Mouse (Mus musculus) stomach, postnatal 0 days (tissue): ENCODE results near the gene Grcc10. TPM values are rescaled to one million over a fixed set of nuclear protein-coding genes. Genes with fewer than 3 reads are reported as not detected.

Source experiments
- ATAC-seq: fragments of 200-750 bp; cut with Nextera tagmentation; 2 replicates; pipeline ENCODE4 v1.8.0; 2017; ENCODE audit not compliant: low FRiP score, low TSS enrichment
- DNase-seq: peaks from one replicate; pipeline ENCODE4 v3.0.0-alpha.2; 2016; ENCODE audit warnings: low spot score
- H3K27ac ChIP-seq: fragments of 300-500 bp; sonication (generic); replicated peaks from 2 replicates; pipeline ENCODE4 v1.5.1; 2014; ENCODE audit warnings: mild to moderate bottlenecking, control low read depth
- H3K27me3 ChIP-seq: fragments of 300-500 bp; sonication (generic); 2 replicates; pipeline ENCODE4 v1.6.1; 2014; ENCODE audit warnings: low read length; ENCODE audit not compliant: control insufficient read depth, insufficient read depth
- H3K36me3 ChIP-seq: fragments of 300-500 bp; sonication (generic); 2 replicates; pipeline ENCODE4 v1.6.1; 2014; ENCODE audit warnings: low read length, mixed read lengths; ENCODE audit not compliant: control insufficient read depth, insufficient read depth
- H3K4me1 ChIP-seq: fragments of 300-500 bp; sonication (generic); replicated peaks from 2 replicates; pipeline ENCODE4 v1.6.1; 2014; ENCODE audit warnings: antibody characterized with exemption; ENCODE audit not compliant: control insufficient read depth, insufficient read depth
- H3K4me2 ChIP-seq: fragments of 300-500 bp; sonication (generic); replicated peaks from 2 replicates; pipeline ENCODE4 v1.6.1; 2014; ENCODE audit warnings: low read depth, mild to moderate bottlenecking, control low read depth, moderate library complexity
- H3K4me3 ChIP-seq: fragments of 300-500 bp; sonication (generic); 2 replicates; pipeline ENCODE4 v1.5.1; 2014; ENCODE audit warnings: low read depth, low read length, control low read depth
- H3K9ac ChIP-seq: fragments of 300-500 bp; sonication (generic); 2 replicates; pipeline ENCODE4 v1.6.1; 2014; ENCODE audit warnings: mild to moderate bottlenecking, low read length, control low read depth, mixed read lengths
- H3K9me3 ChIP-seq: fragments of 300-500 bp; sonication (generic); 2 replicates; pipeline ENCODE4 v1.6.1; 2016; ENCODE audit warnings: low read length; ENCODE audit not compliant: control insufficient read depth
- CTCF ChIP-seq: IDR thresholded peaks from 2 replicates; pipeline ENCODE4 v1.5.1; 2016; ENCODE audit warnings: antibody characterized with exemption, low read depth, mild to moderate bottlenecking, moderate library complexity
- EP300 ChIP-seq: optimal IDR thresholded peaks from 2 replicates; pipeline ENCODE3; 2016; ENCODE audit warnings: antibody characterized with exemption
- WGBS: fragments of 180-500 bp; shearing (Covaris S2); extraction: QIAGEN DNeasy Blood & Tissue Kit; methylation state at CpG from one replicate; pipeline ENCODE4 v1.1.7; 2014; 5-methylcytosine and 5-hydroxymethylcytosine counted together
- polyA plus RNA-seq: library from polyadenylated mRNA; unstranded; fragments of >200 nt; fragmentation: Nextera tagmentation; extraction: Ambion mirVana; gene quantifications from 2 replicates; pipeline ENCODE4 v1.2.1, GENCODE M21; 2015

Grcc10 gene
- polyA plus RNA-seq = 292 and 310 TPM in 2 replicates

- Histone ChIP-seq H3K9ac (peak within 1 kb of the TSS; percentile 78), H3K9me3 (no peaks in the 10 kb centered on the region), H3K27me3 (no peaks in the 10 kb centered on the region), H3K4me1 (peaks cover 3% of the 10 kb centered on the region; the same call in 1 of the 2 replicates), H3K27ac (peak within 1 kb of the TSS; percentile 98), H3K4me2 (peak within 1 kb of the TSS; percentile 92), H3K4me3 (peak within 1 kb of the TSS; percentile 54), H3K36me3 (peaks cover 11% of the 10 kb centered on the region)
- no peak for TF ChIP-seq CTCF
- TF ChIP-seq EP300 = peak; percentile 68
- ATAC-seq (peak; percentile 71), DNase-seq (peak; percentile 88)
- under 1% methylated on average over 41 of the region's 41 CpGs for WGBS
Measured at GRCm38 (mm10) chr6:124740888-124741761, at the start of gene Grcc10. Gene Grcc10, minus strand, starts transcription at chr6:124741374.

GRCm38 (mm10) chr6:124790121-124790520, 48.9 kb upstream of the Grcc10 start:
- ATAC-seq (peak; percentile 58; the same call in 1 of the 2 replicates), DNase-seq (no peak)
- Histone ChIP-seq H3K4me1 (no peaks in the 10 kb centered on the region), H3K27ac (no peak overlapping the region), H3K36me3 (no peaks in the 10 kb centered on the region), H3K9me3 (no peaks in the 10 kb centered on the region), H3K27me3 (no peaks in the 10 kb centered on the region), H3K4me3 (no peak overlapping the region), H3K9ac (no peak overlapping the region), H3K4me2 (no peak overlapping the region)
- WGBS = 45% methylated on average over 4 of the region's 4 CpGs
- TF ChIP-seq CTCF (no peak), EP300 (no peak)

GRCm38 (mm10) chr6:124789519-124789918, 48.3 kb upstream of the Grcc10 start:
- no peak overlapping the region for H3K27ac ChIP-seq
- no peaks in the 10 kb centered on the region for H3K36me3 ChIP-seq
- no peaks in the 10 kb centered on the region for H3K9me3 ChIP-seq
- no peak overlapping the region for H3K9ac ChIP-seq
- no peak overlapping the region for H3K4me3 ChIP-seq
- 82% methylated on average over 4 of the region's 4 CpGs for WGBS
- H3K4me2 ChIP-seq = no peak overlapping the region
- no peaks in the 10 kb centered on the region for H3K27me3 ChIP-seq
- TF ChIP-seq EP300 (no peak), CTCF (no peak)
- peak; percentile 49; the same call in 1 of the 2 replicates for ATAC-seq
- peak; percentile 15 for DNase-seq
- no peaks in the 10 kb centered on the region for H3K4me1 ChIP-seq

GRCm38 (mm10) chr6:124787722-124788121, 46.5 kb upstream of the Grcc10 start:
- 74% methylated on average over 10 of the region's 10 CpGs for WGBS
- ATAC-seq (no peak), DNase-seq (no peak)
- Histone ChIP-seq H3K27me3 (no peaks in the 10 kb centered on the region), H3K36me3 (no peaks in the 10 kb centered on the region), H3K4me1 (no peaks in the 10 kb centered on the region), H3K4me3 (no peak overlapping the region), H3K27ac (no peak overlapping the region), H3K9ac (no peak overlapping the region), H3K9me3 (no peaks in the 10 kb centered on the region), H3K4me2 (no peak overlapping the region)
- no peak for TF ChIP-seq EP300
- no peak for TF ChIP-seq CTCF

GRCm38 (mm10) chr6:124786756-124787420, 45.7 kb upstream of the Grcc10 start:
- Histone ChIP-seq H3K36me3 (no peaks in the 10 kb centered on the region), H3K27ac (no peak overlapping the region), H3K9ac (no peak overlapping the region), H3K4me3 (no peak overlapping the region), H3K9me3 (no peaks in the 10 kb centered on the region), H3K4me2 (no peak overlapping the region), H3K4me1 (no peaks in the 10 kb centered on the region), H3K27me3 (no peaks in the 10 kb centered on the region)
- TF ChIP-seq CTCF = no peak
- no peak for TF ChIP-seq EP300
- DNase-seq (no peak), ATAC-seq (no peak)
- 54% methylated on average over 8 of the region's 8 CpGs for WGBS

GRCm38 (mm10) chr6:124782436-124782835, 41.3 kb upstream of the Grcc10 start:
- no peak for TF ChIP-seq EP300
- TF ChIP-seq CTCF = no peak
- ATAC-seq (peak; percentile 22; the same call in 1 of the 2 replicates), DNase-seq (no peak)
- no peak overlapping the region for H3K27ac ChIP-seq
- 16% methylated on average over 6 of the region's 6 CpGs for WGBS
- H3K9me3 ChIP-seq = no peaks in the 10 kb centered on the region
- H3K4me1 ChIP-seq = no peaks in the 10 kb centered on the region
- no peak overlapping the region; the same call in 1 of the 2 replicates for H3K9ac ChIP-seq
- peak overlapping the region; percentile 8; the same call in 1 of the 2 replicates for H3K4me3 ChIP-seq
- peak overlapping the region; percentile 33 for H3K4me2 ChIP-seq
- no peaks in the 10 kb centered on the region for H3K36me3 ChIP-seq
- H3K27me3 ChIP-seq = no peaks in the 10 kb centered on the region; the same call in 1 of the 2 replicates
